Mouse (Mus musculus) embryonic facial prominence, embryonic 14.5 days (tissue): ENCODE measurements at regions not wholly inside any gene's neighbourhood (a gene's known extent, or its start where the extent isn't known, plus 50 kb on each side); places are given as distances from the start of the nearest gene placed in this dataset.
A peak's percentile ranks its signal among the peaks of the same experiment; 100 is the strongest.

Source experiments
- ATAC-seq: fragments of 200-750 bp; cut with Nextera tagmentation; 2 replicates; pipeline ENCODE4 v1.8.0; 2017; ENCODE audit warnings: low read depth, moderate number of reproducible peaks, moderate TSS enrichment
- DNase-seq: peaks from one replicate; pipeline ENCODE4 v3.0.0-alpha.2; 2015; ENCODE audit warnings: low spot score
- H3K27ac ChIP-seq: fragments of 300-500 bp; sonication (generic); replicated peaks from 2 replicates; pipeline ENCODE4 v1.5.1; 2014; ENCODE audit warnings: low read depth, mild to moderate bottlenecking, low read length, moderate library complexity
- H3K27me3 ChIP-seq: fragments of 300-500 bp; sonication (generic); replicated peaks from 2 replicates; pipeline ENCODE4 v1.6.1; 2014; ENCODE audit warnings: low read length; ENCODE audit not compliant: control insufficient read depth, insufficient read depth
- H3K36me3 ChIP-seq: fragments of 300-500 bp; sonication (generic); 2 replicates; pipeline ENCODE4 v1.6.1; 2014; ENCODE audit warnings: low read length, mixed read lengths; ENCODE audit not compliant: control insufficient read depth, insufficient read depth
- H3K4me1 ChIP-seq: fragments of 300-500 bp; sonication (generic); 2 replicates; pipeline ENCODE4 v1.6.1; 2014; ENCODE audit warnings: antibody characterized with exemption, low read length; ENCODE audit not compliant: control insufficient read depth, insufficient read depth
- H3K4me2 ChIP-seq: fragments of 300-500 bp; sonication (generic); 2 replicates; pipeline ENCODE4 v1.6.1; 2014; ENCODE audit warnings: low read depth, mild to moderate bottlenecking, low read length, moderate library complexity, mixed read lengths
- H3K4me3 ChIP-seq: fragments of 300-500 bp; sonication (generic); 2 replicates; pipeline ENCODE4 v1.5.1; 2014; ENCODE audit warnings: low read depth, mild to moderate bottlenecking, low read length
- H3K9ac ChIP-seq: fragments of 300-500 bp; sonication (generic); 2 replicates; pipeline ENCODE4 v1.6.1; 2014; ENCODE audit warnings: low read depth, mild to moderate bottlenecking, low read length, moderate library complexity, mixed read lengths
- H3K9me3 ChIP-seq: fragments of 300-500 bp; sonication (generic); 2 replicates; pipeline ENCODE4 v1.6.1; 2016; ENCODE audit warnings: low read length; ENCODE audit not compliant: control insufficient read depth
- WGBS: fragments of 180-500 bp; shearing (Covaris S2); extraction: QIAGEN DNeasy Blood & Tissue Kit; methylation state at CpG from one replicate; pipeline ENCODE4 v1.1.7; 2014; 5-methylcytosine and 5-hydroxymethylcytosine counted together

GRCm38 (mm10) chr15:41283199-41283598 is 1149.0 kb downstream of the 9330182O14Rik start:
- 80% methylated on average over 1 of the region's 1 CpGs for WGBS
- H3K4me2 ChIP-seq = no peak overlapping the region
- no peak for DNase-seq
- no peak overlapping the region for H3K9ac ChIP-seq
- no peaks in the 10 kb centered on the region for H3K36me3 ChIP-seq
- no peak for ATAC-seq
- H3K4me3 ChIP-seq = no peak overlapping the region
- no peaks in the 10 kb centered on the region for H3K9me3 ChIP-seq
- no peaks in the 10 kb centered on the region for H3K4me1 ChIP-seq
- no peaks in the 10 kb centered on the region for H3K27me3 ChIP-seq
- H3K27ac ChIP-seq = no peak overlapping the region

GRCm38 (mm10) chr15:41286809-41287413 is 1152.7 kb downstream of the 9330182O14Rik start:
- 74% methylated on average over 5 of the region's 5 CpGs for WGBS
- H3K36me3 ChIP-seq = no peaks in the 10 kb centered on the region
- H3K4me1 ChIP-seq = no peaks in the 10 kb centered on the region
- DNase-seq (no peak), ATAC-seq (no peak)
- H3K9ac ChIP-seq = no peak overlapping the region
- H3K4me3 ChIP-seq = no peak overlapping the region
- H3K27me3 ChIP-seq = no peaks in the 10 kb centered on the region
- H3K27ac ChIP-seq = no peak overlapping the region
- no peak overlapping the region for H3K4me2 ChIP-seq
- H3K9me3 ChIP-seq = no peaks in the 10 kb centered on the region

- H3K4me3 ChIP-seq = no peak overlapping the region
- H3K27ac ChIP-seq = no peak overlapping the region
- no peak overlapping the region for H3K4me2 ChIP-seq
- DNase-seq = no peak
- no peaks in the 10 kb centered on the region for H3K36me3 ChIP-seq
- H3K4me1 ChIP-seq = no peaks in the 10 kb centered on the region
- ATAC-seq = no peak
- no peak overlapping the region for H3K9ac ChIP-seq
- H3K9me3 ChIP-seq = no peaks in the 10 kb centered on the region
- H3K27me3 ChIP-seq = no peaks in the 10 kb centered on the region
- 59% methylated on average over 4 of the region's 4 CpGs for WGBS
Measured at GRCm38 (mm10) chr15:41297419-41297818, 1163.3 kb downstream of the 9330182O14Rik start.

GRCm38 (mm10) chr15:41306638-41307037 is 1172.5 kb downstream of the 9330182O14Rik start:
- ATAC-seq (no peak), DNase-seq (no peak)
- 77% methylated on average over 1 of the region's 1 CpGs for WGBS
- Histone ChIP-seq H3K4me3 (no peak overlapping the region), H3K9me3 (no peaks in the 10 kb centered on the region), H3K27ac (no peak overlapping the region), H3K36me3 (no peaks in the 10 kb centered on the region), H3K27me3 (no peaks in the 10 kb centered on the region), H3K4me2 (no peak overlapping the region), H3K4me1 (no peaks in the 10 kb centered on the region), H3K9ac (no peak overlapping the region)

GRCm38 (mm10) chr15:41311728-41312320 is 1177.7 kb downstream of the 9330182O14Rik start:
- no peak for ATAC-seq
- Histone ChIP-seq H3K36me3 (no peaks in the 10 kb centered on the region), H3K27me3 (no peaks in the 10 kb centered on the region), H3K27ac (no peak overlapping the region), H3K9ac (no peak overlapping the region), H3K4me1 (no peaks in the 10 kb centered on the region), H3K9me3 (no peaks in the 10 kb centered on the region), H3K4me3 (no peak overlapping the region), H3K4me2 (no peak overlapping the region)
- no peak for DNase-seq
- WGBS = 68% methylated on average over 5 of the region's 5 CpGs

GRCm38 (mm10) chr15:41314916-41315315 is 1180.8 kb downstream of the 9330182O14Rik start:
- H3K9ac ChIP-seq = no peak overlapping the region
- no peak overlapping the region for H3K27ac ChIP-seq
- H3K36me3 ChIP-seq = no peaks in the 10 kb centered on the region
- H3K4me3 ChIP-seq = no peak overlapping the region
- WGBS = 68% methylated on average over 4 of the region's 4 CpGs
- H3K9me3 ChIP-seq = no peaks in the 10 kb centered on the region
- H3K4me1 ChIP-seq = no peaks in the 10 kb centered on the region
- DNase-seq (no peak), ATAC-seq (no peak)
- H3K4me2 ChIP-seq = no peak overlapping the region
- H3K27me3 ChIP-seq = no peaks in the 10 kb centered on the region

GRCm38 (mm10) chr15:41325633-41326252 is 1191.6 kb downstream of the 9330182O14Rik start:
- DNase-seq = peak; percentile 86
- no peaks in the 10 kb centered on the region for H3K4me1 ChIP-seq
- H3K27ac ChIP-seq = no peak overlapping the region
- no peak overlapping the region for H3K4me3 ChIP-seq
- H3K36me3 ChIP-seq = no peaks in the 10 kb centered on the region
- no peak overlapping the region for H3K9ac ChIP-seq
- no peak overlapping the region for H3K4me2 ChIP-seq
- no peaks in the 10 kb centered on the region for H3K9me3 ChIP-seq
- 19% methylated on average over 7 of the region's 7 CpGs for WGBS
- H3K27me3 ChIP-seq = no peaks in the 10 kb centered on the region
- ATAC-seq = no peak

- ATAC-seq = no peak
- H3K27me3 ChIP-seq = no peaks in the 10 kb centered on the region
- no peak overlapping the region for H3K9ac ChIP-seq
- no peak overlapping the region for H3K4me2 ChIP-seq
- H3K4me3 ChIP-seq = no peak overlapping the region
- no peaks in the 10 kb centered on the region for H3K36me3 ChIP-seq
- no peak for DNase-seq
- no peaks in the 10 kb centered on the region for H3K4me1 ChIP-seq
- H3K27ac ChIP-seq = no peak overlapping the region
- no peaks in the 10 kb centered on the region for H3K9me3 ChIP-seq
- WGBS = 81% methylated on average over 2 of the region's 2 CpGs
Measured at GRCm38 (mm10) chr15:41329286-41329685, 1195.1 kb downstream of the 9330182O14Rik start.

- Histone ChIP-seq H3K9me3 (no peaks in the 10 kb centered on the region), H3K27me3 (no peaks in the 10 kb centered on the region), H3K27ac (no peak overlapping the region), H3K4me1 (no peaks in the 10 kb centered on the region), H3K4me2 (no peak overlapping the region), H3K4me3 (no peak overlapping the region), H3K9ac (no peak overlapping the region), H3K36me3 (no peaks in the 10 kb centered on the region)
- ATAC-seq = peak; percentile 41; the same call in 1 of the 2 replicates
- peak; percentile 3 for DNase-seq
- 45% methylated on average over 2 of the region's 2 CpGs for WGBS
Measured at GRCm38 (mm10) chr15:41330085-41330484, 1195.9 kb downstream of the 9330182O14Rik start.
